Mouse (Mus musculus): ENCODE data around the gene Unc45b. TPM values are rescaled to one million over a fixed set of nuclear protein-coding genes. Genes with fewer than 3 reads are reported as not detected.
"Not testable (repeated sequence)": the region's sequence is repeated elsewhere in the genome, so short reads cannot be mapped to it uniquely, and the experiment has no call there.

Gene Unc45b
- polyA plus RNA-seq, 1 experiment from 2014 or later = 2.0 TPM

DNA sequence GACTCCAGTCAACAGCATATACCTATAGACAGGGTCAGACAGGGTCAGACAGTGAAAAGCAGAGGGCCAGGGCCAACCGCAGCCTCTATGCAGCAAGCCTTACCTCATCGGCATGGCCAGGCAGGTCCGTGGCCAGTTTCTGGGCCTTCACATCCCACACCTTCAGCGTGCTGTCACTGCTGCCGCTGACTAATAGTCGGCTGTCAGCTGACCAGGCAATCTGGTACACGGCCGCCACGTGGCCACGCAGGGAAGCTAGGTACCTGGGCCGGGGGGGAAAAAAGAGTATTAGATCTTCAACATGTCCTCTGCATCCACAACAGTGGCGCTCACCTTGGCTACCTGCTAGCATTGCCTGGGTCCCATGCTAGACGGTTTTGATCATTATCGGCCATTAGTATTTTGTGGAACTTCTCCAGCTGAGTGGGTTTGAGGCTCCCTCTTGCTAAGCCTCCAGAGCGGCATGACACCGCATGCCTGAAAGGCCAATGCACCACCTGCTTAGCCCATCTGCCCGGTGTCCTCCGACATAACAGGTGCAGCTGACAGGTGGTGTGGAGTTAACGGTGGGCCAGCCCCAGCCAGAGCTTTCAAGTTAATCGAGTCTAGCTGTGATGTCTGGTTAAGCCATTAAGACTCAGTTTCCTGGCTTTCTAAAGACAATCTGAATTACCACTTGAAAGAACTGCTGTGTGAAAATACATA is 8.6 kb upstream of the Unc45b start:
- no peak overlapping the region for H3K4me3 ChIP-seq
- no peaks in the 10 kb centered on the region for H3K9me3 ChIP-seq
- H3K36me3 ChIP-seq (replicated peaks) = peaks cover 44% of the 10 kb centered on the region
- H3K4me2 ChIP-seq = no peak overlapping the region
- H3K27ac ChIP-seq = no peak overlapping the region
- no peak for ATAC-seq (replicated peaks)
- no peak overlapping the region for H3K9ac ChIP-seq
- 92% methylated on average over 20 of the region's 20 CpGs for WGBS
- H3K4me1 ChIP-seq = no peaks in the 10 kb centered on the region
- H3K27me3 ChIP-seq (replicated peaks) = no peaks in the 10 kb centered on the region

DNA sequence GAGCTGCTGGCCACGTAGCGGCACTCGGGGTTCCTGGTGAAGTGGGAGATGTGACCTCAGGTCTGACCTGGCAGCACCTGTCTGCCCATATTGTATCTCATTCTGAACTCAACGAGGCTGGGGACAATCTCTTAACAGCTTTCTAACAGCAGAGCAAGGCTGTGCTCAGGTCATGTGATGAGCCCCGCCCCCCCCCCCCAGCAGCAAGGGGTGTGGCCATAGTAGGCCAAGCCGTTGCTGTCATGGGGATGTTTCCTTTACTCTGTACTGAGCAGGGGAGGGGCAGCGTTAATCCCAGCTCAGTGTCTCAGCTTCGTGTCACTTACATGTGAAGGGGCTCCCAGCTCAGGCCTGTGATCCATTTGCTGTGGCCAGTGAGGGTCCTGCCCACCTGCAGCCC is 5.4 kb upstream of the Unc45b start:
- no peak for ATAC-seq (replicated peaks)
- WGBS = 63% methylated on average over 8 of the region's 8 CpGs

DNA sequence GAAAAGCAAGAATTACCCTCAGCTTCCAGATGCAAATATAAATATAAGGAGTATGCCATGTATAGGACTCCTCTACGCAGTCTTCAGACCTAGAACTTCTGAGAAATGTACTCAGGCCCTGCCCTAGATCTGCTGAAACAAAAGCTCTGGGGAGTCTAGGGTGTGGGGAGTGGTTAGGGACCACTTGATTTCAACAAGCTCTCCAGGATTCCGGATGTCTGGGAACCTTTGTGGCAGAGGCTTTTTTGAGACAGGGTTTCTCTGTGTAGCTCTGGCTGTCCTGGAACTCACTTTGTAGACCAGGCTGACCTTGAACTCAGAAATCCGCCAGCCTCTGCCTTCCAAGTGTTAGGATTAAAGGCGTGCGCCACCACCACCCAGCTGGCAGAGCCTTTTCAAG is 4.5 kb upstream of the Unc45b start:
- Histone ChIP-seq H3K36me3 (replicated peaks) (peaks cover 29% of the 10 kb centered on the region), H3K4me1 (peaks cover 10% of the 10 kb centered on the region), H3K4me2 (no peak overlapping the region), H3K27me3 (replicated peaks) (peaks cover 8% of the 10 kb centered on the region; the same call in 1 of the 2 replicates), H3K9ac (no peak overlapping the region), H3K4me3 (no peak overlapping the region), H3K27ac (no peak overlapping the region), H3K9me3 (no peaks in the 10 kb centered on the region)
- no peak for ATAC-seq (replicated peaks)
- WGBS = 88% methylated on average over 5 of the region's 5 CpGs

More for the DNA sequence above, 5.4 kb upstream of the Unc45b start:
- Histone ChIP-seq H3K4me1 (peaks cover 10% of the 10 kb centered on the region), H3K27me3 (replicated peaks) (peaks cover 4% of the 10 kb centered on the region; the same call in 1 of the 2 replicates), H3K4me2 (no peak overlapping the region), H3K4me3 (no peak overlapping the region), H3K27ac (no peak overlapping the region), H3K36me3 (replicated peaks) (peaks cover 35% of the 10 kb centered on the region), H3K9me3 (no peaks in the 10 kb centered on the region), H3K9ac (no peak overlapping the region)

DNA sequence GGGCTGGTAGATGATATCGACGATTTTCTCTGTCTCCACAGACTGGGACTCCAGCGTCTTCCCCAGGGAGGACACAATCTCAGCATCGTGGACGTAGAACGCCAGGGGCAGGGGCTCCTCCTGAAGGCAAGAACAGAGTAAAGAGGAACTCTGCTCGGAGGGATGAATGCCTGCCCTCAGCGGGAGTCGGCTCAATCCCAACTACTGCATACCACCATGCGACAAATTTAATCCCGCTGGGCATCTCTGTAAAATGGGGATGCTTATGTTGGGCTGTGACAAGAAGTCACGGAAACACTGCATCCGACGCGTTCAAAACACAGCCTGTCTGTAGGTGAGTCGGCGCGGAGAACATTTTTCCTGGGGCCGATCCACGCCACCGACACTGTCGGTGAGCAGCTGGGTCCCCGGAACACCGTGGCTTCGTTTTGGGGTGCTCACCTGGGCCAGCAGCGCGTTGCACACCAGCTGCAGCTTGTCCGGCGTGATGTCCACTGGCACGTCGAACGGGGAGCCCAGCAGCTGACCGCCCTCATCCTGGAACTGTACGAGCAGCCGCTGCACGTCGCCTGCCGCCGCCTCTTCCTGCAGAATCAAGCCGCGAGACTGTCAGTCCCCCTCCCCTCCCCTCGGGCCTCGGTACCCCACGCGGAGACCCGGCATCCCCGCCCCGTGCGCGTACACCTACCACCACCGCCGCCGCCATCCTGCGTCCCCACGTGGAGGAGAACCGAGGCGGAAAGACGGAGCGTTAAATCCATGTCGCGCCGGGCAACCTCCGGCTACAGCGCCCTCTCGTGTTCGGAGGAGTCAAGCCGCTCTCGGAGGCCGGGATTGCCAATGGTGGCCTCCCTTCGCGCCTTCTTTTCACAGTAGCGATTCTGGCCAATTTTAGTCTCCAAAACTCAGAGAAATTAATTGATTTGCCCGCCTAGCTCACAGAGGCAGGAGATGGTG is 2.4 kb upstream of the Unc45b start, which contains the start of gene Nle1:
TSS of gene Nle1 (minus strand) at position 761 of the 957 bp plus-strand sequence.
- H3K4me1 ChIP-seq = peaks cover 10% of the 10 kb centered on the region
- ATAC-seq (replicated peaks) = peak; percentile 90
- peak within 1 kb of the TSS; percentile 64 for H3K4me3 ChIP-seq
- H3K9me3 ChIP-seq = no peaks in the 10 kb centered on the region
- H3K27me3 ChIP-seq (replicated peaks) = peaks cover 11% of the 10 kb centered on the region; the same call in 1 of the 2 replicates
- H3K36me3 ChIP-seq (replicated peaks) = peaks cover 14% of the 10 kb centered on the region
- WGBS = 1% methylated on average over 72 of the region's 73 CpGs
- H3K9ac ChIP-seq = peak within 1 kb of the TSS; percentile 61
- H3K4me2 ChIP-seq = peak within 1 kb of the TSS; percentile 71
- peak within 1 kb of the TSS; percentile 25 for H3K27ac ChIP-seq

DNA sequence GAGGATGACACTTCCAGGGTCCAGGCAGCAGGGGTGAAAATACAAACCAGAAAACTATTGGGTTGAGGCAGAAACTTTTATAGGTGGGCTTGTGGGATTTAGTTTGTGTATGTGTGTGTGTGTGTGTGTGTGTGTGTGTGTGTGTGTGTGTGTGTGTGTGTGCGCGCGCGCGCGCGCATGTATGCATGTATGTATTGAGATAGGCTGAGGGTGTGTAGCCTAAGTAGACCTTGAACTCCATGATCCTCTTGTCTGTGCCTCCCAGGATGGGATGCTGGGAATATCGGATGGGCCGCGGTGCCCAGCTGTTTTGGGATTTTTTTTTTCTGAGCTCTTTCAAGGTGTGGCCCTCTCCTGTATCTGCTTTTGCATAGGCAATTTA is 1.8 kb upstream of the Unc45b start:
- Histone ChIP-seq H3K4me3 (peak overlapping the region; percentile 64), H3K4me2 (peak overlapping the region; percentile 71), H3K9ac (no peak overlapping the region), H3K9me3 (no peaks in the 10 kb centered on the region), H3K4me1 (peaks cover 10% of the 10 kb centered on the region), H3K27ac (no peak overlapping the region), H3K36me3 (replicated peaks) (peaks cover 7% of the 10 kb centered on the region), H3K27me3 (replicated peaks) (peaks cover 16% of the 10 kb centered on the region; the same call in 1 of the 2 replicates)
- no peak; the same call in 1 of the 2 replicates for ATAC-seq (replicated peaks)
- WGBS = 54% methylated on average over 10 of the region's 10 CpGs

DNA sequence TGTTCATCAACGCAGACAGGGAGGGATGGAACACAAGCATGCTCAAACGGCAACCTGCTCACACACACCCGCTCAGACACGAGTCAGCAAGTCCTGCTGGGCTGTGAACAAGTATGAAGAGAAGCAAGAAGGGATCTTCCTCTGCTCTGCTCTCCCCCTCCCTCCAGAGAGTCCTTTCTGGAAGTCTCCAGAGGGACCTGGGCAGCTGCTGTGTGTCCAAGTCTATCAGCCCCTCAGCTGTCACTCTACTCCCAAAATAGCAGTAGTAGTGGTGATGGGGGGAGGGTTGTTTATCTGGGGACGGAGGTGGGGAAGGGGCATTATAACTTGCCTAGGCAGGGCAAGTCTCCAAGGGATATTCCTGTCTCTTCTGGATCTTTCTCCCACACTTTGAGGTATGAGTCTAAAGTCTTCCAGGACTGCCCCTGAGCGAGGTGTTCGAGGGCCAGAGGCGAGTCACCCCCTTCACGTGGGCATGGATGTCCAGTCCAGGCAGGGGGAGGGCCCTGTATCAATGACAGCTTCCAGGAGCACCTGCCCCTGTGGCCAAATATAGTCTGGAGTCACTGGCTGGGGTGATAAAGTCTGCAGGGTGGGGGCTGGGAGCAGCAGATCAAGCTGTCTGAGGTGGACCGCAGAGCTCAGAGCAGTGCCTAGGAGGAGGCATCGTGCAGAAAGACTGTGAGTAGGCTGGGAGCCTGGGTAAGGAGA is 484 bp downstream of the Unc45b start:
- WGBS = 84% methylated on average over 11 of the region's 11 CpGs
- Histone ChIP-seq H3K9me3 (no peaks in the 10 kb centered on the region), H3K4me3 (no peak overlapping the region), H3K4me2 (no peak overlapping the region), H3K9ac (no peak overlapping the region), H3K27ac (no peak overlapping the region), H3K36me3 (replicated peaks) (no peaks in the 10 kb centered on the region), H3K4me1 (peaks cover 10% of the 10 kb centered on the region), H3K27me3 (replicated peaks) (peaks cover 16% of the 10 kb centered on the region; the same call in 1 of the 2 replicates)
- no peak for ATAC-seq (replicated peaks)

DNA sequence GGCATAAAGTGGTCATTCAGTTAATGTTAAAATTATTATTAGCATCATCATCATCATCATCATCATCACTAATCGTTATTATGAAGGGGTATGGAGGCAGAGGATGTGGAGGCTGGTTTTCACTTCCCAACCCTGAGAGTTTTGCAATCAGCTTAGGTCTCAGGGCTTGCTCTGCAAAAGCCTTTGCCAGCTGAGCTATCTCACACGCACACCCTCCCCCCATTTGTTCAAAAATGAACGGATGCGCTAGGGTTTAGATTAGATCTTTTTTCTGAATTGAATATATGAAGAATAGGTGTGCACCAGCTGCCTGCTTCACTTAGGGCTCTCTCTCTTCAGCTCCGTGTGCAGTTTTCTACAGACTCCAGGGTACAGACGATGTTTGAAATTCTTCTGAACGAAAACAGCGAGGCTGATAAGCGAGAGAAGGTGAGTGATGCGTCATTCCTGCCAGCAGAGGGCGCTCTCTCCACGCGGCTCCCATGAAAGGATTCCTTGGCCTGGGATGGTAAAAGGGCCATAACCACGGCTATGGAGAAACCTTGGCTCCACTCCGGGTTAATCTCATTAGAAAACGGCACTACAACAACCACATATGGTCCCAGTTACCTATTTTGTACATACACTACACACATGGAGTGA is 4.5 kb downstream of the Unc45b start:
- 0 out of 2 replicates have a peak overlapping the region, but pooled peaks have one; percentile 10 for H3K9ac ChIP-seq
- peaks cover 13% of the 10 kb centered on the region; the same call in 1 of the 2 replicates for H3K27me3 ChIP-seq (replicated peaks)
- WGBS = 7% methylated on average over 16 of the region's 16 CpGs
- H3K36me3 ChIP-seq (replicated peaks) = no peaks in the 10 kb centered on the region
- 0 out of 2 replicates have a peak, but pooled peaks have one; percentile 37 for ATAC-seq (replicated peaks)
- no peaks in the 10 kb centered on the region for H3K4me1 ChIP-seq
- H3K4me3 ChIP-seq = no peak overlapping the region
- H3K9me3 ChIP-seq = no peaks in the 10 kb centered on the region
- peak overlapping the region; percentile 44 for H3K4me2 ChIP-seq
- no peak overlapping the region for H3K27ac ChIP-seq

DNA sequence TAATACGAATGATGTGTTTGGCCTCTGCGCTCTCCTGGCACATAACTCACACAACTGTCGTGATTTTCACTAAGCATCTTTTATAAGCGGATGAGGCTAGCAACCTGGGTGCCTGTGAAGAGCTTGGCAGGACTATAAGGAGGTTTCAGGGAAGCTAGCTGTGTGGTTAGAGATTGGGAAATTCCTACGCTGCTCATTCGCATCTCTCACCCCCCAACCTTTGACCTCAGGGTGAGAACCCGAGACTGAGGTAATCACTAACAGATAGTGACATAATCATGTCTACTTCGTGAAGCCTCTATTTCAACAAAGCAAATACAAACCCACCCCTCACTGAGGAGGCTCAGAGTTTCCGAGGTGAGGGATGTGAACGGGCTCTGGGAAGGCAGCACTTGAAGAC is 10.4 kb downstream of the Unc45b start:
- ATAC-seq (replicated peaks) = no peak
- Histone ChIP-seq H3K9ac (no peak overlapping the region), H3K4me3 (no peak overlapping the region), H3K4me1 (no peaks in the 10 kb centered on the region), H3K4me2 (no peak overlapping the region), H3K36me3 (replicated peaks) (no peaks in the 10 kb centered on the region), H3K27me3 (replicated peaks) (no peaks in the 10 kb centered on the region; the same call in 1 of the 2 replicates), H3K9me3 (no peaks in the 10 kb centered on the region), H3K27ac (no peak overlapping the region)
- 67% methylated on average over 10 of the region's 10 CpGs for WGBS

DNA sequence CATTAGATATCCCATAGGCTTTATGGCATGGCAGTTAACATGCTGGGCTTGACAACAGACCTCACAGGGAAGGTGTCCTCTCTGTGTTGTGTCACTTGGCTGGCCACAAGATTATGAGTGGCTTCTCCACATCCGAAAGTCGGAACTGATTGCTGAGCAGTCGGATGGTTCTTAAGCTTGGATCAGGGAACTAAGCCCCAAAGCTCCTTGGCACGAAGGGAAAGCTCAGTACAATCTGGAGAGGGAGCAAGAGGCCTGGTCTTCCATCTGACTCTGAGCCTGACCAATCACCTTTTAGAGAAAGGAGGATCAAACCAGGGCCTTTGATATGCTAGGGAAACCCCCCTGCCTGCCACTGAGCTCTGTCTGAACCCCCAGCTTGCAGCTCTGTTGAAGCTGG is 11.3 kb downstream of the Unc45b start:
- Histone ChIP-seq H3K27ac (no peak overlapping the region), H3K27me3 (replicated peaks) (no peaks in the 10 kb centered on the region; the same call in 1 of the 2 replicates), H3K4me2 (no peak overlapping the region), H3K36me3 (replicated peaks) (no peaks in the 10 kb centered on the region), H3K9ac (no peak overlapping the region), H3K4me1 (no peaks in the 10 kb centered on the region), H3K9me3 (no peaks in the 10 kb centered on the region), H3K4me3 (no peak overlapping the region)
- 66% methylated on average over 4 of the region's 4 CpGs for WGBS
- ATAC-seq (replicated peaks) = no peak

DNA sequence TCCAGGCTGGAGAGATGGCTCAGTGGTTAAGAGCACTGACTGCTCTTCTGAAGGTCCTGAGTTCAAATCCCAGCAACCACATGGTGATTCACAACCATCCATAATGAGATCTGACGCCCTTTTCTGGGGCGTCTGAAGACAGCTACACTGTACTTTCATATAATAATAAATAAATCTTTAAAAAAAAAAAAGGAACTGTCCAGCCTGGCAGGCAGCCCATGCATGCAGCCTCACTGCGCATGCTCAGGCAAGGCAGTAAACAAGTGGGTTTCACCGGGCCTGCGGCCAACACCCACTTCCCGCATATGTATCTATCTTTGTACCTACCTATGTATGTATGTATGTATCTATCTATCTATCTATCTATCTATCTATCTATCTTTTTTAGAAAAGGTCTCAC is 13.6 kb downstream of the Unc45b start:
- not testable (repeated sequence) for H3K27ac ChIP-seq; H3K4me2 ChIP-seq; H3K4me1 ChIP-seq; H3K9ac ChIP-seq; ATAC-seq (replicated peaks); H3K4me3 ChIP-seq; H3K9me3 ChIP-seq; H3K36me3 ChIP-seq (replicated peaks)
- H3K27me3 ChIP-seq (replicated peaks) = peaks cover 12% of the 10 kb centered on the region
- 83% methylated on average over 6 of the region's 6 CpGs for WGBS

DNA sequence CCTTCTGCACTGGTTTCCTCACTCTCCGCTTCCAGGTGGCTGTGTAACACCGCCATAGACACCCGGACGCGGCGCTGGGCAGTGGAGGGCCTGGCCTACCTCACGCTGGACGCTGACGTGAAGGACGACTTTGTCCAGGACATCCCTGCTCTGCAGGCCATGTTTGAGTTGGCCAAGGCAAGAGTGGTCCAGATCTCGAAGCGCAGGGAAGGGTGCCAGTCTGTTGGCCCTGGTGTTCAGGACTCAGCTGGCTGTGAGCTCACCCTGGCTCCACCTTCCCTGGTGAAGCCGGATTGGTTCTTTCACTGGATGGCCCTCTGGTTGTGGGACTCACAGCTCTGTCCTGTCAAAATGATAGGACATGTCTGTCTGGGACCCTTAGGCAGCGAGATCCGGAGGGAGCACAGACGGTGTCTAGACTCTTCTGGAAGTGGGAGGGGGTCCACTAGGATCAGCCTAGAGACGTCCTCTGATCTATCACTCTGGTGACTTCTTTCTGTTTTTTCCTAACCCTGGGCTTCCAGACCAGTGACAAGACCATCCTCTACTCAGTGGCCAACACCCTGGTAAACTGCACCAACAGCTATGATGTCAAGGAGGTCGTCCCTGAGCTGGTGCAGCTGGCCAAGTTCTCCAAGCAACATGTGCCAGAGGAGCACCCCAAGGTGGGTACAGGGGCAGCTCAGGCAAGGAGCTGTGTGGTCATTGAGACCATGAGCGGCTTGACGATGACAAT is 18.7 kb downstream of the Unc45b start:
- ATAC-seq (replicated peaks) = no peak
- H3K36me3 ChIP-seq (replicated peaks) = no peaks in the 10 kb centered on the region
- H3K4me2 ChIP-seq = no peak overlapping the region
- H3K27ac ChIP-seq = no peak overlapping the region
- 31% methylated on average over 20 of the region's 20 CpGs for WGBS
- no peak overlapping the region for H3K9ac ChIP-seq
- peaks cover 33% of the 10 kb centered on the region for H3K27me3 ChIP-seq (replicated peaks)
- H3K9me3 ChIP-seq = no peaks in the 10 kb centered on the region
- no peak overlapping the region for H3K4me3 ChIP-seq
- peaks cover 10% of the 10 kb centered on the region for H3K4me1 ChIP-seq

Measured in midbrain, embryonic 15.5 days (tissue).